Mouse (Mus musculus): ENCODE results near the gene Lbx1.

The Lbx1 gene

GRCm38 (mm10) chr19:45209776-45210422 is 25.7 kb downstream of the Lbx1 start:
- Histone ChIP-seq H3K36me3 (ENCODE audit: control insufficient read depth, insufficient read depth, low read length, poor library complexity, severe bottlenecking) (no peaks in the 10 kb centered on the region), H3K27me3 (ENCODE audit: control insufficient read depth, insufficient read depth, low read length, poor library complexity, severe bottlenecking) (no peaks in the 10 kb centered on the region)
- no peak for DNase-seq (ENCODE audit: low read depth, low spot score)

- Histone ChIP-seq H3K27me3 (ENCODE audit: control insufficient read depth, insufficient read depth, low read length, poor library complexity, severe bottlenecking) (no peaks in the 10 kb centered on the region), H3K36me3 (ENCODE audit: control insufficient read depth, insufficient read depth, low read length, poor library complexity, severe bottlenecking) (no peaks in the 10 kb centered on the region)
- DNase-seq (ENCODE audit: low read depth, low spot score): no peak
Measured at GRCm38 (mm10) chr19:45209191-45209590, 26.4 kb downstream of the Lbx1 start.

DNA sequence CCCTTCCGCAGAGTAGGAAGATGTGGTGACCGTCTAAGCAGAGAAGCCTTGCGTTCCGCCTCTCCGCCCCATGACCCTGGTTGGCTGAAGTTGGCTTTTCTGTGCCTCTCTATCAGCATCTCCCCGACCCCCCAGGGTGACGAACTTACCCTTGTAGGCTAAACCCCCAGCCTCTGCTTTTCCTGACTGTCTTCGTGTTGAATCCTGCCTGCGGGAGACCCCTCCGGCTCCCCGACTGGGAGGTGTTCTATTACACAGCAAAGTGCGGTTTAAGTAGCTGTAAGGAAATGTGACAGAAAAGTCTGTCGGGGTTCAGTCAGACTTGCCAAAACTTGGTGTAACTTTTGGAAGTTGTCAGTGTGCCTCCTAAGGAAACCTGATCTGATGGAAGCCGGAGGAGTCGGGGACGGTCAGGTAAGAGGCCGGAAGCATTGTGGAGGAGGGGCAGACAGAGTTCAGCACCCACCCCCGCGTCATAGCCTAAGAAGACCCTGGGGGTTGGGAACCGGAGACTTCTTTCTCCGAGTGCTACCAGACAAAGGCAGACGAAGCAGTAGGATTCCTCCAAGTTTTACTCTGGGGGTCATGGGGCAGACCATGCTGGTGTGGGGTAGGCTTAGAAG is 27.1 kb downstream of the Lbx1 start:
- no peaks in the 10 kb centered on the region for H3K27me3 ChIP-seq (ENCODE audit: control insufficient read depth, insufficient read depth, low read length, poor library complexity, severe bottlenecking)
- no peak for DNase-seq (ENCODE audit: low read depth, low spot score)
- H3K36me3 ChIP-seq (ENCODE audit: control insufficient read depth, insufficient read depth, low read length, poor library complexity, severe bottlenecking): no peaks in the 10 kb centered on the region

GRCm38 (mm10) chr19:45207662-45208437 is 27.8 kb downstream of the Lbx1 start:
- Histone ChIP-seq H3K27me3 (ENCODE audit: control insufficient read depth, insufficient read depth, low read length, poor library complexity, severe bottlenecking) (no peaks in the 10 kb centered on the region), H3K36me3 (ENCODE audit: control insufficient read depth, insufficient read depth, low read length, poor library complexity, severe bottlenecking) (no peaks in the 10 kb centered on the region)
- no peak for DNase-seq (ENCODE audit: low read depth, low spot score)

DNA sequence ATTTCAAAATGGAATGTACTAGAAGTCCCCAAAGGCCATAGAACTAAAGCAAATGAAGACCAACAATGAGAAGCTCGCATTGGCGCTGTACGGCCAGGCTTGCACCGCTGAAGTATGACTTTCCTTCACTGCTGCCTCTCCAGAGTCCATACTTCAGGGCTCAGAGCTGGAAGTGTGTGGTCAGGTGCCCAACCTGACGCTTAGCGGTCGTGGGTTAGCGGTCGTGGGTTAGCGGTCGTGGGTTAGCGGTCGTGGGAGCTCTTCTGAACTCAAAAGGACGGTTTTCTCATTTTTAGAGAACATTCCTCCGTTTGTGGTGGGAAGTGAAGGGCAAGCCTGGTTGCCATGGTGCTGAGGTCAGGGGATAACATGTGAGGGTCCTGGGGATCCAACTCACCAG is 28.5 kb downstream of the Lbx1 start:
- DNase-seq (ENCODE audit: low read depth, low spot score): no peak
- H3K27me3 ChIP-seq (ENCODE audit: control insufficient read depth, insufficient read depth, low read length, poor library complexity, severe bottlenecking): no peaks in the 10 kb centered on the region
- no peaks in the 10 kb centered on the region for H3K36me3 ChIP-seq (ENCODE audit: control insufficient read depth, insufficient read depth, low read length, poor library complexity, severe bottlenecking)

DNA sequence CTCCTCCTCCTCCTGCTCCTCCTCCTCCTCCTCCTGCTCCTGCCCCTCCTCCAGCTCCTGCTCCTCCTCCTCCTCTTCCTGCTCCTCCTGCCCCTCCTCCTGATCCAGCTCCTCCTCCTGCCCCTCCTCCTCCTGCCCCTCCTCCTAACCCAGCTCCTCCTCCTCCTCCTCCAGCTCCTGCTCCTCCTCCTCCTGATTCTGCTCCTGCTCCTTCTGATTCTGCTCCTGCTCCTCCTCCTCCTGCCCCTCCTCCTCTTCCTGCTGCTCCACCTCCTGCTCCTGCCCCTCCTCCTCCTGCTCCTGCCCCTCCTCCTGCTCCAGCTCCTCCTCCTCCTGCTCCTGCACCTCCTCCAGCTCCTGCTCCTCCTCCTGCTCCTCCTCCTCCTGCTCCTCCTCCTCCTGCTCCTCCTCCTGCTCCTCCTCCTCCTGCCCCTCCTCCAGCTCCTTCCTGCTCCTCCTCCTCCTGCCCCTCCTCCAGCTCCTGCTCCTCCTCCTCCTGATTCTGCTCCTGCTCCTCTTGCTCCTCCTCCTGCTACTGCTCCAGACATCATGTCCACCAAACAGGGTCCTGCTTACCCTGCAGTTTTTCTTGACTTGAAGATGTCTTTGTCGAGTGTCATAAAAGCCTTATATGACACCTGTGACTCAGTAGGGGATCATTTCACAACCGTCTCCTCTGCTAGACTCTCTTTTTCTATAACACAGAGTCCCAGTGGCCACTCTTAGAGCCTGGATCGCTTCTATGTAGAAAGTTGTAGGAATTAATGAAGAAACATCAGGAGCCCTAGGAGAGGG is 30.1 kb downstream of the Lbx1 start:
- Histone ChIP-seq H3K27me3 (ENCODE audit: control insufficient read depth, insufficient read depth, low read length, poor library complexity, severe bottlenecking) (no peaks in the 10 kb centered on the region), H3K36me3 (ENCODE audit: control insufficient read depth, insufficient read depth, low read length, poor library complexity, severe bottlenecking) (no peaks in the 10 kb centered on the region)
- no peak for DNase-seq (ENCODE audit: low read depth, low spot score)

- Histone ChIP-seq H3K27me3 (ENCODE audit: control insufficient read depth, insufficient read depth, low read length, poor library complexity, severe bottlenecking) (no peaks in the 10 kb centered on the region), H3K36me3 (ENCODE audit: control insufficient read depth, insufficient read depth, low read length, poor library complexity, severe bottlenecking) (no peaks in the 10 kb centered on the region)
- no peak for DNase-seq (ENCODE audit: low read depth, low spot score)
Measured at GRCm38 (mm10) chr19:45196967-45197366, 38.6 kb downstream of the Lbx1 start.

GRCm38 (mm10) chr19:45194651-45195050 is 41.0 kb downstream of the Lbx1 start:
- Histone ChIP-seq H3K36me3 (ENCODE audit: control insufficient read depth, insufficient read depth, low read length, poor library complexity, severe bottlenecking) (no peaks in the 10 kb centered on the region), H3K27me3 (ENCODE audit: control insufficient read depth, insufficient read depth, low read length, poor library complexity, severe bottlenecking) (no peaks in the 10 kb centered on the region)
- DNase-seq (ENCODE audit: low read depth, low spot score): no peak

Data from splenic B cell, adult 2 months (primary cell).